Mouse (Mus musculus): ENCODE results near the gene Mvp.

DNA sequence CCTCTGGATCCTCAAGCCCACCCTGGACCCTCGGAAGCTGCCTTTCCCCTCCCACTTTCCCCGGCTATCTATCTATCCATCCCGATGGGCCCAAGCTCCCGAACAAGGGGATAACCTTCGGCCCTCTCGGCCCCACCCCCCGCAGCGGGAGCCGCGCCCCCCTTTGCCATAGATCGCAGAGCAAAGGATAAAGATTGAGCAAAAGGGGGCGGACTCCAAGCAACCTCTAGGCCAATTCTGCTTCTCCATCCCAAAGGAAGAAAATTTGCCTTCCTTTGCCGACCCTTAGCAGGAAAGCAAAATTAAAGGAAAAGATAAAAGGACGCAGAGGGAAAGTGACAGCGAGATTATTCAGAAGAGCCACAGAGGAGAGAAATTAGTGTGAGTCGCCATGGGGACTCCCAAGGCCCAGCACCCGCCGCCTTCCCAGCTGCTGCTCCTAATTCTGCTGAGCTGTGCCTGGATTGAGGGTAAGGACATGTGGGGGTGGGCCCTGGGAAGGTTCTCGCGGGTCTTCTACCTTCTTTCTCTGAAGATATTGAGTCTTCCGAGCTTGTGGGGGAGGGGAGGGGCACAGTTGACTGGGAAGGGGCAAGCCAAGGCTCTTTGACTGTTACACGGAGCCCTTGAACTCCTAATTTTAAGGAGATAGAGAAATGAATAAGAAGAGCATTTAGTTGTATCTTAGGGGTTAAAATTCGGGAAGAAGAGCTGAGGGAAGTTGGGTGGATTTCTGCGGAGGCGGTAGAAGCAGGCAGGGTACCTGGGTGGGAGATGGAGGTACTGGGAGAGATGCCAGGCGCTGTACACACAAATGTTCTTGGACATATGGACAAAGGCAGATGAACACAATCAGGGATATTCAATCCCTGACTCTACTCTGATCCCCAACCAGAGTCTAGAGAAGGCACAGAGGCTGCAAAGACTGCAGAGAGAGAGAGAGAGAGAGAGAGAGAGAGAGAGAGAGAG, 63.5 kb downstream of the Mvp start:
- no peak for TF ChIP-seq USF2 (IDR thresholded peaks at IDR 0.05; ENCODE audit: borderline replicate concordance in 1 of 2, insufficient read depth in 1 of 2, low read depth in 1 of 2, low read length in 2 of 2)
- no peak for TF ChIP-seq GABPA (IDR thresholded peaks at IDR 0.05; ENCODE audit: low read depth, low read length)
- TF ChIP-seq POLR2A (IDR thresholded peaks at IDR 0.05; ENCODE audit: control insufficient read depth in 1 of 2, insufficient read depth in 1 of 2, low read depth in 1 of 2, low read length in 2 of 2, poor library complexity in 1 of 2) = no peak
- no peak for TF ChIP-seq JUND (IDR thresholded peaks at IDR 0.05; ENCODE audit: low read depth, low read length)
- no peak for TF ChIP-seq NRF1 (IDR thresholded peaks at IDR 0.05; ENCODE audit: insufficient read depth, low read depth, low read length, poor library complexity, severe bottlenecking)
- no peak for TF ChIP-seq SIN3A (IDR thresholded peaks at IDR 0.05; ENCODE audit: low read length)
- no peak for TF ChIP-seq RCOR1 (IDR thresholded peaks at IDR 0.05; ENCODE audit: low read depth, low read length)
- no peak for TF ChIP-seq ZC3H11A (IDR thresholded peaks at IDR 0.05; ENCODE audit: low read depth, low read length)
